Mouse (Mus musculus) c-Kit-positive CD71-negative TER-119-negative erythroid progenitor cells, embryonic 14.5 days (primary cell): ENCODE measurements around the gene Ugt2b37.
"Not testable (repeated sequence)": the region's sequence is repeated elsewhere in the genome, so short reads cannot be mapped to it uniquely, and the experiment has no call there.

Source experiments
- DNase-seq: peaks from one replicate; pipeline ENCODE4 v3.0.0-alpha.2; 2013; ENCODE audit warnings: low read depth

Ugt2b37 gene

DNA sequence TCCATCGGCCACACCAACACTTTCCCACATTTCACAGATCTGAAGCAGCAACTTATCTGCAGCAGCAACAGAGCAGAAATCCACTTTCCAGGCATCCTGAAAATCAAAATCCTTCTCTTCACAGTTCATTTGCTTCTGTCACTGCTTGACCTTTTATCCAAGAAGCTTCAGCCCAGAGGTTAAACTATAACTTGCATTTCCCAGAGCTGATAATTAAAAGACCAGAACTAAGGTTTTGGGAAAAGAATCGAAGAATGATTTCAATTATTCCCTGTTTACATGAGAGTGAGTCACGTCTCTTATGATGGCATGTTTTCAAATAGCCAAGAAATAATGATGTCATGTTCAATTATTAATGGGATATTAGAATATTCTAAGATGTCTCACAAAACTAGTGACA is at the start of gene Ugt2b37:
TSS of gene Ugt2b37 (minus strand) at position 129 of the 400 bp plus-strand sequence.
- DNase-seq: not testable (repeated sequence)

DNA sequence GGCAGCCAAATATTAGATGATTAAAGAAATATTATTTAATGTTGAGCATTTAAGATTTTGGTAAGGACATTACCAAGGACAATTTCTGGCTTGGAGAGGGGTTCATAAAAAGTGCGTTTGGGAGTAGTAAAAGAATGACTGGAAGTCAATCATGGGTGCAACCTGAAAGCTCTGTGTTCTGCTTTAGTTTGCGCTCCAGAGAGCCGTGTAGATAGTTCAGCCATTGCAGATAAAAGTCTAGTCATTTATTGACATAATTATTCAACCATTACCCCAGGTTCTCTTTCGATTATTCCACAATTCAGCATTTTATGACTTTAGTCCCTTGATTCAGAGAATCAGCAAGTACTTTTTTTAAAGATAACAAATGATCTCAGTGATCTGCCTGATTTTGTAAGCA is 31.6 kb upstream of the Ugt2b37 start:
- DNase-seq: not testable (repeated sequence)

DNA sequence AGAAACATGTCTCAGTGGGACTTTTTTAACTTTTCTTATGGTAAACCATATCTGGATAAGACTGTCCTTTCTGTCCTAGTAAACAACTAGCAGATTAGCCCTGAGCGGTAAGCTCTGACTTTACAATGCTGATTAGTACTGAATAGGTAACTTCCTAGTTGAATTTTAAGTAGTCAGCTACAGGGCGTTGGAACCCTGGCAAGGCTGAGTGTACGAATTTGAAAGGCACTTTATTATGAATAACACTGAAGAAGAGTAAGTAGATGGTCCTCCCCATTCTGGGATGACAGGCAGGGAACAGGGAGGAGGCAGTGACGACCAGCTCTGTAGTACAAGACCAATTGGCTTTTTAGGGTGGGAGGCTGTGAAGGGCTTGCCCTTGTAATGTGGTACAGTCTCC is 21.4 kb upstream of the Ugt2b37 start:
- DNase-seq: not testable (repeated sequence)

DNA sequence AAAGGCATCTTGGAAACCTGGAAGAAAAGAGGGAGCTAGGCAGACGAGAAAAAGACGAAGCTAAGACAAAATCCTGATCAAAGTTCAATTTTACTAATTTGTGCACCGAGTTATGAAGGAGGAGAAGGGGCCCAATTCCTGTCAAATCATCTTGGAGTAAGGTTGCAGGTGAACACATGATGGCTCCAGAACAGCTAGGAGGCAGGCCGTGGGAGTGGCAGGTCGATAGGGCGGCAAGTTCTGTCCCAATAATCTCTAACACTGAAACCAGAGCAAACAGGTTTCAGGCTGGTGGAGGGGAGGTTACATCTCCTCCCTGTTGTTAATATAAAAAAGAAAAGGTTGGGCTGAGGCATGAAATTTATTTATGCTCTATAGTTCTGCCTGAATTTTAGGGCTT is 21.0 kb upstream of the Ugt2b37 start:
- DNase-seq: no peak

DNA sequence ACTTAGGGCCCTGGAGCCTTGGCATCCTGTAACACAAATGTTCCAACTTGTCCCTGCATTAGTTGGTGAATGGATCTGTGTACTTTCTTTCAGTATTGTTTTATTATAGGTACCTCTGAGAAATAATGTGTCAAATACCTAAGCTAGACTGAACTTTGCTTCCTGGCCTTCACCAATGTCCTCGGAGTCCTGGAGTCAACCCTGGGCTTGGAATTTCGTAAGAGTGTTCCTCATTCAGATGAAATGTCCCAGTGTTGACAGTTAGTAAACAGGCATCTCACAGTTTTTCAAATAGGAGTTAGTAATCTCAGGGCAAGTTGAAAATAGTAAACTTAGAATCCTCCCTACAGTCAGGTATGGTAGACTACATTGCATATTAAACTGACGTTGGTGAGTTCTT is 1.2 kb upstream of the Ugt2b37 start:
- DNase-seq: no peak

DNA sequence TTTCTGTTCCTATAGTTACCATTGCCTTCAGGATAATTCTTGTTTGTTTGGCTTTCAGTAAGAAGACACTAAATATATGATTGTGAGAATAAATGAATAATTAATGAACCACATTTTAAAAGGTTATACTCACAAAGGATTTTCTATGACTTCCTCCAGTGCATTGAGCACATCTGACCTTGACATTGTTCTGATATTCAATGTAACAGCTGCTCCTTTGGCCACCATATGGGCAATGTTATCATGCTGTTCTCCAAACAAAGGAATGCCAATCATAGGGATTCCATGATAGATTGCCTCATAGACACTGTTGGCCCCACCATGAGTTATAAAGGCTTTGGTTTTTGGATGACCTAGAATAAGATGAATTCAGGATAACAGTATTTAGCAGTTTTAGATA is 12.5 kb downstream of the Ugt2b37 start:
- DNase-seq: not testable (repeated sequence)

DNA sequence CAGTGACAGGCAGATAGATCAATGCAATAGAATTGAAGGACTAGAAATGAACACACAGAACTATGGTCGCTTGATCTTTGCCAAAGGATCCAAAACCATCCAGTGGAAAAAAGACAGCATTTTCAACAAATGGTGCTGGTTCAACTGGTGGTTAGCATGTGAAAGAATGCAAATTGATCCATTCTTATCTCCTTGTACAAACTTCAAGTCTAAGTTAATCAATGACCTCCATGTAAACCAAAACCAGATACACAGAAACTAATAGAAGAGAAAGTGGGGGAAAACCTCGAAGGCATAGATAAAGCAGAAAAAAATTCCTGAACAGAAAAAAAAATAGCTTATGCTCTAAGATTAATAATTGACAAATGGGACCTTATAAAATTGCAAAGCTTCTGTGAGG is 58.2 kb downstream of the Ugt2b37 start:
- DNase-seq: not testable (repeated sequence)
